Mouse (Mus musculus) lung, adult 2 months (tissue): ENCODE measurements around the gene Fkbp15. TPM values are rescaled to one million over a fixed set of nuclear protein-coding genes. Genes with fewer than 3 reads are reported as not detected.

Experiments
- DNase-seq: peaks from one replicate; pipeline ENCODE4 v3.0.0; 2022
- H3K4me1 ChIP-seq: fragments of 200-500 bp; 2 replicates; pipeline ENCODE4 v1.6.1; 2011; ENCODE audit warnings: low read length; ENCODE audit not compliant: control insufficient read depth, insufficient read depth
- H3K4me3 ChIP-seq: fragments of 200-500 bp; replicated peaks from 2 replicates; pipeline ENCODE3; 2011; ENCODE audit warnings: low read depth, mild to moderate bottlenecking, control low read depth, low read length; ENCODE audit errors: extremely low read depth
- CTCF ChIP-seq: fragments of 200-500 bp; IDR thresholded peaks from 2 replicates; pipeline ENCODE4 v1.5.1; 2011; ENCODE audit warnings: mild to moderate bottlenecking, low read length, control low read depth; ENCODE audit not compliant: insufficient read depth
- POLR2A ChIP-seq: fragments of 200-500 bp; IDR thresholded peaks from 2 replicates; pipeline ENCODE4 v1.6.1; 2011; ENCODE audit warnings: low read depth, mild to moderate bottlenecking, control low read depth, low read length, borderline replicate concordance; ENCODE audit errors: extremely low read depth
- WGBS: fragments of 180-500 bp; shearing (Covaris S2); methylation state at CpG from one replicate; pipeline ENCODE4 v1.1.7; 2018; 5-methylcytosine and 5-hydroxymethylcytosine counted together
- polyA plus RNA-seq: library from polyadenylated mRNA; depleted of rRNA; stranded (reverse); fragments of >200 nt; gene quantifications from 2 replicates; pipeline ENCODE4 v1.2.3, GENCODE M21; 2012

Fkbp15 gene
- polyA plus RNA-seq, 1 experiment, result 41.5 TPM

DNA sequence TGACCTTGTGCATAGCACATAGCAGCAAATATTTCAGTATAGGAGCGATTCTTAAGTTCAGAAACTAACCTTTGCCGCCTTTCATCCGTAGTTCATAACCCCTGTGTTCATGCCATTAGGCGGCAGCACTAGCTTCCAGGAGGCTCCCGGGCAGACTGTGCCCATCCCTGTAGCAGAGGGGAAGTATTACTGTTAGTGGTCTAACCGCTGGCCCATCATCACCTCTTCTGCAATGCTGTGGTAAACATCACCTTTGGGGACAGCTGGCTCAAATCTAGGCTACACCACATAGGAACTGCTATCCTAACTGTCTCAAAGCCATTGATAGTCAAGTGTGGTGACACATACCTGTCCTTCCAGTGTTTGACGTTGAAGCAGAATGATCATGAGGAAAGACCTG, 31.5 kb upstream of the Fkbp15 start:
- Histone ChIP-seq H3K4me1 (peaks cover 5% of the 10 kb centered on the region; the same call in 1 of the 2 replicates), H3K4me3 (no peak overlapping the region)
- WGBS, result 75% methylated on average over 7 of the region's 7 CpGs
- no peak for TF ChIP-seq CTCF
- no peak for TF ChIP-seq POLR2A
- no peak for DNase-seq

DNA sequence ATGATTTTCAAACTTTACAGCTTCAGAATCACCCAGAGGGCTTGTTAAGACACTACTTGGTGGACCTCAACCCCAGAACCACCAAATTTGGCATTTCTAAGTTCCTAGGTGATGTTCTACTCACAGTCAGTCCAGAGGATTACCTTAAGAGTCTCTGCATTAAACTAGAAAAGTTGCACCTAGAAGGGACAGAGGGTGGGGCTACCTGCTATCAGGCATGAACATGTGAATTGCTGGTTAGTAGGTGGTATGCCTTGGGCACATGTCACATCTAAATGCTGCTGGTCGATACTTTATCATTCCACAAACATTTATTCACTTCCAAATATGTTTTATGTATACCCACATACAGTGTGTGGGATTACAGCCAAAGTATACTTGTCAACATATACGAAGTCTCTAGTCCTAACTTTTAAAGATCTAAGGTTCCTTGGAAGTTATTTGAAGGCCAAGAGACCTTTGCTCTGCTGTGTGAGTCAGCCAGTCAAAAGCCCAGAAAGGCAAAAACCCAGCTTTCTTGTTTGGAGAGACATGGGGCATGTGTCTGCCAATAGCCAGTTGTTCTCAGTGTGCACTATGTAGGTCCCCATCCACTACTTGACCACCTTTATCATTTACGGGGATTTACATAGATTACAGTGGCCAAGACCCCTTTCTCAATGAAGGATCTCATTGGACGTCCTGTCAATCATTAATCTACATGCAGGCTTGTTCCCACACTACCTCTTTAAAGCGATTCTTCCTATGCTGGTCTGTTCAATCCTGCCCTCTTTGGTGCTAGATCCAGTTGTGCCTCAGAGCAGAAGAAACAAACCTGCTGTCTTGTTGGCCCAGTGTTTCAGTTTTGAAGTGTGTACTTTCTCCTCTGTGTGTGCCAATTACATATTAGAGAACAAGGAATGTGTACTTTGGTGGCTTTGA, 29.5 kb upstream of the Fkbp15 start:
- H3K4me3 ChIP-seq, result no peak overlapping the region
- DNase-seq, result no peak
- no peak for TF ChIP-seq CTCF
- no peak for TF ChIP-seq POLR2A
- 71% methylated on average over 5 of the region's 5 CpGs for WGBS
- no peaks in the 10 kb centered on the region for H3K4me1 ChIP-seq

- Histone ChIP-seq H3K4me1 (no peaks in the 10 kb centered on the region), H3K4me3 (no peak overlapping the region)
- DNase-seq, result no peak
- 92% methylated on average over 7 of the region's 7 CpGs for WGBS
- no peak for TF ChIP-seq CTCF
- TF ChIP-seq POLR2A, result no peak
Measured at GRCm38 (mm10) chr4:62385439-62385838, 25.1 kb upstream of the Fkbp15 start.

DNA sequence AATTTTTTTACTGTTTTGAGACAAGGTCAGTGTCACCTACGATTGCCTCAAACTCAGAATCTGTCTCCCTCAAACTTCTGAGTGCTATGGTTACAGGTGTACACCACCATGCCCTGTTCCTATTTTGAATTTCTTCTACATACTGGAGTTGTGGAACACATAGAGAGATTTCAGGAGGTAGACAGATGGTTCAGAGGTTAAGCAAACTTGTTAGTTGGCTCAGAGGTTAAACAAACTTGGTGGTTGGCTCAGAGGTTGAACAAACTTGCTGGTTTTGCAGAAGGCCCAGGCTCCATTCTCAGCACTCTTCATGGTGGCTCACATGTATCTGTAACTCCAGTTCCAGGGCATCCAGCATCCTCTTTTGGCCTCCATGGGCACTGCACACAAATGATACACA, 23.8 kb upstream of the Fkbp15 start:
- DNase-seq, result no peak
- Histone ChIP-seq H3K4me1 (no peaks in the 10 kb centered on the region), H3K4me3 (no peak overlapping the region)
- TF ChIP-seq CTCF (no peak), POLR2A (no peak)
- 67% methylated on average over 1 of the region's 1 CpGs for WGBS

- TF ChIP-seq POLR2A, result no peak
- TF ChIP-seq CTCF, result no peak
- no peak overlapping the region for H3K4me3 ChIP-seq
- DNase-seq, result no peak
- WGBS, result 59% methylated on average over 7 of the region's 7 CpGs
- H3K4me1 ChIP-seq, result no peaks in the 10 kb centered on the region
Measured at GRCm38 (mm10) chr4:62383752-62384151, 23.4 kb upstream of the Fkbp15 start.

GRCm38 (mm10) chr4:62383207-62383606, 22.9 kb upstream of the Fkbp15 start:
- Histone ChIP-seq H3K4me3 (no peak overlapping the region), H3K4me1 (no peaks in the 10 kb centered on the region)
- no peak for DNase-seq
- TF ChIP-seq CTCF (no peak), POLR2A (no peak)
- 75% methylated on average over 6 of the region's 6 CpGs for WGBS

DNA sequence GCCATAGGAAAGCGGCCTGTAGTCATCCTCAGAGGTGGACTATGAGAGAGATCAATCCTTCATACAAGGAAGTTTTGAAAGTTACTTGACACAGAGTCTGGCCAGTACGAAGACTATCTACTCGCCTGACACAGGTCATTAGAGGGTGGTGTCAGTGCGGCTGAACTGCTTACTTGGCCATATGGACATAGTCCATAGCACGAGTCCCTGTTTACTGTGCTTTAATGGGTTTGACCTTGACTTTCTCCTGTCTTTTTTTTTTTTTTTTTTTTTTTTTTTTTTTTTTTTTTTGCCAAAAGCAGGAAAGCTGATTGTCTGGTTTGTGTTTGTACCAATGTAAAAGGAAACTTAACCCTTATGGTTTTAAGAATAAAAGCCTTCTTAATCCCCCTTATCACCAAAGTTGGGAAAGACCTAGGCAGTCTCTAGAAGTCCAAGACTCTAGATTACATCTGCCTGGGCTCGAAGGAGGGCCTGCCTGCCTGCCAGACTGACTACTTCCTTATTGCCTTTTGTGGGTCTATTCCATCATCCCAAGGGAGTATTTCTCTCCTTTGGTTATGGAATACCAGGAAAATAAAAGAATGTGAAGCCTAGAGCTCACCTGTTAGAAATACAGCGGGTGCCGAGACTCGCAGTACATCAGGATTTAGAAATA, 19.5 kb upstream of the Fkbp15 start:
- 74% methylated on average over 9 of the region's 9 CpGs for WGBS
- TF ChIP-seq CTCF (no peak), POLR2A (no peak)
- H3K4me1 ChIP-seq, result no peaks in the 10 kb centered on the region; the same call in 1 of the 2 replicates
- no peak overlapping the region for H3K4me3 ChIP-seq
- DNase-seq, result no peak

DNA sequence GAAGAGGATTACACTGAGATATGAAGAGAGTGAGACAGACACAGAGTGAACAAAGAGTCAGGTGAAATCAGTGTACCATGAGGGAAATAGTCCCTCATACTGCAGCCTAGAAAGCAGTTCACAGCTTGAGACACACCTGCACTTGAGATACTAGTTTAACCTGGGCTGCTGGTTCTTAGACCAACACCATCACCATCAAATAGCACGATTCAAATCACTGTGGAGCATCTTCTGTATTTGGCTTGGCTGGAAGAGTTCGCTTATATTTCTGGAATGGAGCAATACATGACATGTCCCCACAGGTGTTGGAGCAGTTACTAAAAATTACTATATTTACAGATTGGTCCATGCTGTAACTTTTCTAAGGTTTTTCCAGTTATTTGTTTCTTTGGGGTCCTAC, 15.8 kb upstream of the Fkbp15 start:
- 83% methylated on average over 2 of the region's 2 CpGs for WGBS
- TF ChIP-seq POLR2A (no peak), CTCF (no peak)
- peaks cover 7% of the 10 kb centered on the region for H3K4me1 ChIP-seq
- no peak overlapping the region for H3K4me3 ChIP-seq
- DNase-seq, result no peak

DNA sequence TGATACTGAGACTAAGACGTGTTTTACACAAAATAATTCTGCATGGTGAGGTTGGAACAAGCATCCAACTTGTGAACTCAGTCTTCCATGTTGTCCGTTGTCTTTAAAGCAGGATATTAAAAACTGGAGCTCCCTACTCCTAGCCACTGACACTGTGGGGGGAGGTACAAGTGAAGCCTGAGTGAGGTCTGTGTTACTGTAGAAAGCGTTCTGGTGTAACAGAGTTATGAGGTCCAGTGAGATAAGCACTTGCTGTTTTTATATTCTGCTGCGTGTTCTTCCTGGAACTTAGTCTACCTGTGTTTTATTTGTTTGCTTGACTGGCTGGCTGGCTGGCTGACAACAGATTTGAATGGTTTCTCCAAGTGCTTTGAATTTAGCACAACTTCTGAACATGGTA, 14.0 kb upstream of the Fkbp15 start:
- H3K4me1 ChIP-seq, result peaks cover 7% of the 10 kb centered on the region
- 48% methylated on average over 4 of the region's 4 CpGs for WGBS
- no peak for DNase-seq
- no peak overlapping the region for H3K4me3 ChIP-seq
- TF ChIP-seq CTCF (no peak), POLR2A (no peak)

- 38% methylated on average over 7 of the region's 7 CpGs for WGBS
- no peak overlapping the region for H3K4me3 ChIP-seq
- peaks cover 7% of the 10 kb centered on the region for H3K4me1 ChIP-seq
- TF ChIP-seq CTCF, result no peak
- TF ChIP-seq POLR2A, result no peak
- no peak for DNase-seq
Measured at GRCm38 (mm10) chr4:62373668-62374067, 13.3 kb upstream of the Fkbp15 start.
